Mouse (Mus musculus) neural tube, embryonic 14.5 days (tissue): ENCODE measurements at regions not wholly inside any gene's neighbourhood (a gene's known extent, or its start where the extent isn't known, plus 50 kb on each side); places are given as distances from the start of the nearest gene placed in this dataset.

ENCODE experiments used
- ATAC-seq: fragments of 200-750 bp; cut with Nextera tagmentation; 2 replicates; pipeline ENCODE4 v1.8.0; 2017; ENCODE audit warnings: low read depth, mild to moderate bottlenecking, moderate TSS enrichment, moderate library complexity
- H3K27ac ChIP-seq: fragments of 300-500 bp; sonication (generic); 2 replicates; pipeline ENCODE4 v1.5.1; 2014; ENCODE audit warnings: low read depth, mild to moderate bottlenecking, control low read depth, low read length, moderate library complexity, mixed read lengths
- H3K27me3 ChIP-seq: fragments of 300-500 bp; sonication (generic); 2 replicates; pipeline ENCODE4 v1.6.1; 2014; ENCODE audit warnings: low read length; ENCODE audit not compliant: control insufficient read depth, insufficient read depth
- H3K36me3 ChIP-seq: fragments of 300-500 bp; sonication (generic); 2 replicates; pipeline ENCODE4 v1.6.1; 2014; ENCODE audit warnings: low read length, mixed read lengths; ENCODE audit not compliant: control insufficient read depth, insufficient read depth
- H3K4me1 ChIP-seq: fragments of 300-500 bp; sonication (generic); 2 replicates; pipeline ENCODE4 v1.6.1; 2014; ENCODE audit warnings: low read length; ENCODE audit not compliant: control insufficient read depth, insufficient read depth
- H3K4me2 ChIP-seq: fragments of 300-500 bp; sonication (generic); 2 replicates; pipeline ENCODE4 v1.6.1; 2014; ENCODE audit warnings: mild to moderate bottlenecking, low read depth, low read length, control low read depth
- H3K4me3 ChIP-seq: fragments of 300-500 bp; sonication (generic); 2 replicates; pipeline ENCODE4 v1.5.1; 2014; ENCODE audit warnings: low read depth, low read length, control low read depth, mixed read lengths
- H3K9ac ChIP-seq: fragments of 300-500 bp; sonication (generic); replicated peaks from 2 replicates; pipeline ENCODE4 v1.6.1; 2014; ENCODE audit warnings: low read depth, mild to moderate bottlenecking, control low read depth, low read length, mixed read lengths
- H3K9me3 ChIP-seq: fragments of 300-500 bp; sonication (generic); 2 replicates; pipeline ENCODE4 v1.6.1; 2016; ENCODE audit warnings: low read length; ENCODE audit not compliant: control insufficient read depth
- WGBS: fragments of 180-500 bp; shearing (Covaris S2); extraction: QIAGEN DNeasy Blood & Tissue Kit; methylation state at CpG from one replicate; pipeline ENCODE4 v1.1.7; 2014; 5-methylcytosine and 5-hydroxymethylcytosine counted together

GRCm38 (mm10) chr13:63682341-63682740, 108.9 kb upstream of the Ptch1 start:
- Histone ChIP-seq H3K27ac (no peak overlapping the region), H3K4me3 (no peak overlapping the region), H3K4me1 (no peaks in the 10 kb centered on the region), H3K9ac (no peak overlapping the region), H3K27me3 (no peaks in the 10 kb centered on the region), H3K9me3 (no peaks in the 10 kb centered on the region), H3K4me2 (no peak overlapping the region), H3K36me3 (no peaks in the 10 kb centered on the region)
- 67% methylated on average over 4 of the region's 4 CpGs for WGBS
- no peak for ATAC-seq

GRCm38 (mm10) chr13:63691974-63692373, 118.6 kb upstream of the Ptch1 start:
- H3K4me2 ChIP-seq, result no peak overlapping the region
- peak; percentile 28; the same call in 1 of the 2 replicates for ATAC-seq
- H3K4me3 ChIP-seq, result no peak overlapping the region
- no peaks in the 10 kb centered on the region for H3K4me1 ChIP-seq
- no peaks in the 10 kb centered on the region for H3K27me3 ChIP-seq
- no peak overlapping the region for H3K27ac ChIP-seq
- H3K9ac ChIP-seq, result no peak overlapping the region
- 36% methylated on average over 5 of the region's 5 CpGs for WGBS
- no peaks in the 10 kb centered on the region for H3K9me3 ChIP-seq
- H3K36me3 ChIP-seq, result no peaks in the 10 kb centered on the region

GRCm38 (mm10) chr13:63693636-63694035, 120.2 kb upstream of the Ptch1 start:
- 61% methylated on average over 5 of the region's 5 CpGs for WGBS
- no peak for ATAC-seq

GRCm38 (mm10) chr13:63696399-63696798, 118.6 kb upstream of the Ercc6l2 start:
- WGBS, result 69% methylated on average over 3 of the region's 3 CpGs
- ATAC-seq, result no peak

More at GRCm38 (mm10) chr13:63693636-63694035, 120.2 kb upstream of the Ptch1 start:
- Histone ChIP-seq H3K9ac (no peak overlapping the region), H3K9me3 (no peaks in the 10 kb centered on the region), H3K36me3 (no peaks in the 10 kb centered on the region), H3K4me2 (no peak overlapping the region), H3K4me3 (no peak overlapping the region), H3K27ac (no peak overlapping the region), H3K27me3 (no peaks in the 10 kb centered on the region), H3K4me1 (no peaks in the 10 kb centered on the region)

GRCm38 (mm10) chr13:63699624-63700023, 115.4 kb upstream of the Ercc6l2 start:
- no peak overlapping the region for H3K27ac ChIP-seq
- H3K4me1 ChIP-seq, result peaks cover 7% of the 10 kb centered on the region; the same call in 1 of the 2 replicates
- ATAC-seq, result no peak
- no peaks in the 10 kb centered on the region for H3K9me3 ChIP-seq
- no peak overlapping the region for H3K9ac ChIP-seq
- H3K4me3 ChIP-seq, result no peak overlapping the region
- no peaks in the 10 kb centered on the region for H3K36me3 ChIP-seq
- 71% methylated on average over 2 of the region's 2 CpGs for WGBS
- no peak overlapping the region for H3K4me2 ChIP-seq
- no peaks in the 10 kb centered on the region for H3K27me3 ChIP-seq

More at GRCm38 (mm10) chr13:63696399-63696798, 118.6 kb upstream of the Ercc6l2 start:
- Histone ChIP-seq H3K9ac (no peak overlapping the region), H3K9me3 (no peaks in the 10 kb centered on the region), H3K4me3 (no peak overlapping the region), H3K27me3 (no peaks in the 10 kb centered on the region), H3K36me3 (no peaks in the 10 kb centered on the region), H3K4me1 (peaks cover 4% of the 10 kb centered on the region; the same call in 1 of the 2 replicates), H3K27ac (no peak overlapping the region), H3K4me2 (no peak overlapping the region)

GRCm38 (mm10) chr13:63700747-63701146, 114.3 kb upstream of the Ercc6l2 start:
- Histone ChIP-seq H3K27me3 (no peaks in the 10 kb centered on the region), H3K9ac (no peak overlapping the region), H3K9me3 (no peaks in the 10 kb centered on the region), H3K4me2 (no peak overlapping the region), H3K36me3 (no peaks in the 10 kb centered on the region), H3K4me1 (peaks cover 7% of the 10 kb centered on the region; the same call in 1 of the 2 replicates), H3K4me3 (no peak overlapping the region), H3K27ac (no peak overlapping the region)
- 56% methylated on average over 3 of the region's 3 CpGs for WGBS
- no peak for ATAC-seq

GRCm38 (mm10) chr13:63701199-63702175, 113.6 kb upstream of the Ercc6l2 start:
- peaks cover 7% of the 10 kb centered on the region; the same call in 1 of the 2 replicates for H3K4me1 ChIP-seq
- no peaks in the 10 kb centered on the region for H3K36me3 ChIP-seq
- H3K9me3 ChIP-seq, result no peaks in the 10 kb centered on the region
- no peak overlapping the region for H3K4me3 ChIP-seq
- no peak; the same call in 1 of the 2 replicates for ATAC-seq
- H3K27me3 ChIP-seq, result no peaks in the 10 kb centered on the region
- peak overlapping the region; percentile 55 for H3K27ac ChIP-seq
- 28% methylated on average over 9 of the region's 9 CpGs for WGBS
- no peak overlapping the region for H3K4me2 ChIP-seq
- H3K9ac ChIP-seq, result no peak overlapping the region

GRCm38 (mm10) chr13:63708567-63708966, 106.5 kb upstream of the Ercc6l2 start:
- ATAC-seq, result no peak
- Histone ChIP-seq H3K36me3 (no peaks in the 10 kb centered on the region), H3K27ac (no peak overlapping the region), H3K9me3 (no peaks in the 10 kb centered on the region; the same call in 1 of the 2 replicates), H3K9ac (no peak overlapping the region), H3K4me1 (no peaks in the 10 kb centered on the region), H3K4me2 (no peak overlapping the region), H3K27me3 (no peaks in the 10 kb centered on the region), H3K4me3 (no peak overlapping the region)
- 90% methylated on average over 2 of the region's 2 CpGs for WGBS

GRCm38 (mm10) chr13:63713137-63713536, 101.9 kb upstream of the Ercc6l2 start:
- Histone ChIP-seq H3K4me1 (no peaks in the 10 kb centered on the region), H3K27me3 (no peaks in the 10 kb centered on the region), H3K4me3 (no peak overlapping the region), H3K36me3 (no peaks in the 10 kb centered on the region), H3K4me2 (no peak overlapping the region), H3K9me3 (no peaks in the 10 kb centered on the region; the same call in 1 of the 2 replicates), H3K9ac (no peak overlapping the region), H3K27ac (no peak overlapping the region)
- 90% methylated on average over 3 of the region's 3 CpGs for WGBS
- no peak for ATAC-seq
